27 mouse cellular contexts compared by ENCODE assay signal in the genomic region with DNA sequence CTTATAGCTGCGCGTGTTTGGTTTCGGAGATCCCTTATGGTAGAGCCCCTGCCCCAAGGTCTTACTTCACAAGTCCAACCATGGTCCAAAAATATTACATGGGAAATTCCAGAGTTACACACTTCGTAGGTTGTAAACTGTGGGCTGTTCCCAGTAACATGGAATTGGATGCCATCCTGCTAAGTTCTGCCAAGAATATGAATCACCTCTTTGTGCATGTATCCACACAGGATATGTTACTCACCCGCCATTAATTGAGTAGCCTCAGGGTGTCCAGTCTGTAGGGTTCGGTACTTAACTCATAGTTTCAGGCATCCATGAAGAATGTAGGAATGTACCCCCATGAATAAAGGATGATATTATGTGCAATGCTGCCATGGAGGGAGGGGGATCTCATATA. TPM values are rescaled to one million over a fixed set of nuclear protein-coding genes. Genes with fewer than 3 reads are reported as not detected.
DNase-seq lines count a peak whose midpoint lies in the region; ATAC-seq and TF ChIP-seq lines count a peak whose summit lies in the region.
"Had no signal": no experiment of that assay in that cellular context is flagged by ENCODE, and none has a peak within 500 bp of the region (broad histone marks: within the 10 kb centered on the region; RNA-seq: fewer than 3 reads in every experiment).

No protein-coding gene starts in this region.

- TF ChIP-seq EP300 in lung, postnatal 0 days (IDR thresholded peaks at IDR 0.05) = no peak

- no peaks in the 10 kb centered on the region for H3K36me3 ChIP-seq in lung, postnatal 0 days (ENCODE audit: insufficient read depth, low read length)
- H3K36me3 ChIP-seq: forebrain, embryonic 15.5 days; heart, embryonic 12.5 days; hindbrain, embryonic 12.5 days; liver, embryonic 13.5 days; midbrain, embryonic 15.5 days; neural tube, embryonic 13.5 days had no signal

- TF ChIP-seq POLR2A in lung, adult 2 months (IDR thresholded peaks at IDR 0.05; ENCODE audit: borderline replicate concordance, extremely low read depth, low read depth, low read length) = no peak

- H3K27me3 ChIP-seq in lung, postnatal 0 days (replicated peaks; ENCODE audit: insufficient read depth, low read length) = no peaks in the 10 kb centered on the region
- H3K27me3 ChIP-seq: forebrain, embryonic 15.5 days; heart, embryonic 12.5 days; hindbrain, embryonic 12.5 days; liver, embryonic 13.5 days; megakaryocyte, embryonic 14.5 days; midbrain, embryonic 15.5 days; neural tube, embryonic 13.5 days had no signal

- H3K4me1 ChIP-seq in lung, postnatal 0 days (ENCODE audit: insufficient read depth, low read depth, low read length) = no peaks in the 10 kb centered on the region
- no peaks in the 10 kb centered on the region for H3K4me1 ChIP-seq in lung, adult 2 months (ENCODE audit: control insufficient read depth, insufficient read depth, low read length)
- H3K4me1 ChIP-seq: heart, embryonic 12.5 days; hindbrain, embryonic 12.5 days; liver, embryonic 13.5 days; megakaryocyte, embryonic 14.5 days; midbrain, embryonic 15.5 days; neural tube, embryonic 13.5 days had no signal

- no peak for TF ChIP-seq CTCF in lung, postnatal 0 days (IDR thresholded peaks at IDR 0.05)
- no peak for TF ChIP-seq CTCF in lung, adult 2 months (IDR thresholded peaks at IDR 0.05; ENCODE audit: insufficient read depth, low read length)

- WGBS in lung, postnatal 0 days = 79% methylated on average over 6 of the region's 6 CpGs
- WGBS in lung, adult 2 months = 80% methylated on average over 6 of the region's 6 CpGs

- H3K9me3 ChIP-seq in lung, postnatal 0 days (ENCODE audit: low read length) = no peaks in the 10 kb centered on the region
- H3K9me3 ChIP-seq: forebrain, embryonic 15.5 days; hindbrain, embryonic 12.5 days; liver, embryonic 13.5 days; midbrain, embryonic 15.5 days; neural tube, embryonic 13.5 days had no signal

- no peak overlapping the region for H3K4me3 ChIP-seq in lung, postnatal 0 days (ENCODE audit: low read depth, low read length)
- no peak overlapping the region for H3K4me3 ChIP-seq in lung, adult 2 months (replicated peaks; ENCODE audit: extremely low read depth, low read depth, low read length)
- H3K4me3 ChIP-seq: erythroblast, embryonic 14.5 days; forebrain, embryonic 15.5 days; heart, embryonic 12.5 days; hindbrain, embryonic 12.5 days; liver, embryonic 13.5 days; megakaryocyte, embryonic 14.5 days; midbrain, embryonic 15.5 days; neural tube, embryonic 13.5 days had no signal

- no peak for ATAC-seq in lung, postnatal 0 days
- ATAC-seq in erythroid progenitor cell, adult 5-6 weeks (replicated peaks; ENCODE audit: low FRiP score, poor library complexity, severe bottlenecking) = no peak
- ATAC-seq: forebrain, embryonic 15.5 days; midbrain, embryonic 15.5 days had no signal

- H3K9ac ChIP-seq in lung, postnatal 0 days (replicated peaks; ENCODE audit: low read depth) = no peak overlapping the region
- H3K9ac ChIP-seq: forebrain, embryonic 15.5 days; heart, embryonic 12.5 days; hindbrain, embryonic 12.5 days; liver, embryonic 13.5 days; lung, embryonic 14.5 days; midbrain, embryonic 15.5 days; neural tube, embryonic 13.5 days had no signal

- no peak overlapping the region for H3K27ac ChIP-seq in lung, postnatal 0 days (ENCODE audit: low read length)
- H3K27ac ChIP-seq: forebrain, embryonic 15.5 days; hindbrain, embryonic 12.5 days; kidney, postnatal 0 days; liver, embryonic 13.5 days; midbrain, embryonic 15.5 days; neural tube, embryonic 13.5 days had no signal

- H3K4me2 ChIP-seq in lung, postnatal 0 days (replicated peaks; ENCODE audit: low read depth, low read length) = no peak overlapping the region
- H3K4me2 ChIP-seq: forebrain, embryonic 15.5 days; heart, embryonic 12.5 days; hindbrain, embryonic 12.5 days; liver, embryonic 13.5 days; lung, embryonic 14.5 days; midbrain, embryonic 15.5 days; neural tube, embryonic 13.5 days had no signal

- intact Hi-C loops in left cerebral cortex, postnatal 36 days (cut with DNase I) = no loop called here

- DNase-seq in lung, postnatal 0 days (ENCODE audit: low spot score) = peak; percentile 7
- DNase-seq in lung, adult 2 months = no peak
- peak; percentile 31 for DNase-seq in brain, adult 2 months (ENCODE audit: low read depth, low spot score)
- peak; percentile 79 for DNase-seq in gonadal fat pad, adult 2 months (ENCODE audit: low read depth)
- no peak for DNase-seq in left cerebral cortex, postnatal 36 days (ENCODE audit: low spot score in 2 of 2)
- no peak for DNase-seq in heart, postnatal 4 days
- DNase-seq: adrenal gland, adult 8-10 months; cerebellum, adult 8-10 months; cerebellum, postnatal 36 days; gastrocnemius, postnatal 14 days; heart, postnatal 14 days; kidney, adult 11 months; liver, embryonic 13.5 days; lung, embryonic 14.5 days; lung, postnatal 36 days; retina, postnatal 1 day; right cerebral cortex, postnatal 25 days; thymus, postnatal 14 days had no signal

RNA-seq across cellular contexts. Expression of a gene that starts 34.1 kb away (rescaled TPM):
- 12.1 and 14.3 TPM in 2 replicates for polyA plus RNA-seq in lung, postnatal 0 days (2015; fragmentation: Nextera tagmentation; extraction: Ambion mirVana)
- polyA plus RNA-seq in lung, adult 2 months (2012; rRNA removed) = 14.1 and 20.9 TPM in 2 replicates
- 19.2 and 23.3 TPM in 2 replicates for polyA plus RNA-seq in gonadal fat pad, adult 2 months (2012; rRNA removed)
- total RNA-seq in erythroid progenitor cell, adult 5-6 weeks (2015; ENCODE audit: low replicate concordance) = 32.8 and 37.3 TPM in 2 replicates
- total RNA-seq in erythroid progenitor cell, adult 5-6 weeks (2017; ENCODE audit: low replicate concordance) = 56.7 and 102 TPM in 2 replicates
- 10 to 100 TPM; 62.6 to 70.0 TPM for total RNA-seq in left cerebral cortex, postnatal 36 days (2021)
- total RNA-seq in heart, postnatal 4 days (2021) = 10 to 100 TPM; 64.9 to 66.8 TPM

Comparison
In these comparisons a context has a peak if more than half of its experiments do, and no peak if none do; other contexts are left out.
1. DNase-seq: peak in lung, postnatal 0 days (single experiment), brain, adult 2 months (single experiment) and gonadal fat pad, adult 2 months (single experiment); none in lung, adult 2 months (single experiment), left cerebral cortex, postnatal 36 days (0 of 2) and heart, postnatal 4 days (single experiment).